In genomic region chr3:68493586-68494295, GRCm38 (mm10) we compare ENCODE assay signal across 7 mouse cellular contexts.
DNase-seq lines count a peak whose midpoint lies in the region; ATAC-seq lines count a peak whose summit lies in the region.

No protein-coding gene starts in this region.

- H3K4me3 ChIP-seq in limb, embryonic 13.5 days = peak overlapping the region; percentile 77
- peak overlapping the region; percentile 68 for H3K4me3 ChIP-seq in midbrain, embryonic 13.5 days (replicated peaks)

- no peaks in the 10 kb centered on the region; the same call in 1 of the 2 replicates for H3K9me3 ChIP-seq in limb, embryonic 13.5 days
- no peaks in the 10 kb centered on the region for H3K9me3 ChIP-seq in midbrain, embryonic 13.5 days

- under 1% methylated on average over 68 of the region's 70 CpGs for WGBS in limb, embryonic 13.5 days
- under 1% methylated on average over 70 of the region's 70 CpGs for WGBS in midbrain, embryonic 13.5 days

- peaks cover 24% of the 10 kb centered on the region for H3K27me3 ChIP-seq in limb, embryonic 13.5 days
- H3K27me3 ChIP-seq in midbrain, embryonic 13.5 days = peaks cover 18% of the 10 kb centered on the region

- peak; percentile 24; the same call in 1 of the 2 replicates for ATAC-seq in erythroblast, adult 5-6 weeks (replicated peaks; ENCODE audit: low FRiP score, poor library complexity, severe bottlenecking)
- peak; percentile 82 for ATAC-seq in limb, embryonic 13.5 days (ENCODE audit: low FRiP score, low read depth)
- ATAC-seq in midbrain, embryonic 13.5 days = peak; percentile 86

- DNase-seq in brain, adult 2 months (ENCODE audit: low read depth, low spot score) = peak; percentile 87
- DNase-seq in heart, adult 9 months (ENCODE audit: low spot score in 2 of 2) = peak; percentile 80 to 85
- peak; percentile 83 to 84 for DNase-seq in kidney, adult 8-10 months
- peak; percentile 37 to 69 for DNase-seq in spleen, postnatal 4 days (ENCODE audit: low spot score in 2 of 2)

- peaks cover 45% of the 10 kb centered on the region for H3K4me1 ChIP-seq in limb, embryonic 13.5 days
- H3K4me1 ChIP-seq in midbrain, embryonic 13.5 days (replicated peaks) = peaks cover 29% of the 10 kb centered on the region

- no peaks in the 10 kb centered on the region for H3K36me3 ChIP-seq in limb, embryonic 13.5 days
- H3K36me3 ChIP-seq in midbrain, embryonic 13.5 days = no peaks in the 10 kb centered on the region

- H3K27ac ChIP-seq in limb, embryonic 13.5 days = peak overlapping the region; percentile 84
- peak overlapping the region; percentile 64 for H3K27ac ChIP-seq in midbrain, embryonic 13.5 days

- peak overlapping the region; percentile 80 for H3K9ac ChIP-seq in limb, embryonic 13.5 days
- H3K9ac ChIP-seq in midbrain, embryonic 13.5 days (replicated peaks) = peak overlapping the region; percentile 76

- peak overlapping the region; percentile 99 for H3K4me2 ChIP-seq in limb, embryonic 13.5 days (replicated peaks)
- H3K4me2 ChIP-seq in midbrain, embryonic 13.5 days (replicated peaks) = peak overlapping the region; percentile 98

Comparison
In these comparisons a context has a peak if more than half of its experiments do, and no peak if none do; other contexts are left out.
1. Peak in every context shown above with its lines: DNase-seq, ATAC-seq, H3K4me3 ChIP-seq and H3K27ac ChIP-seq.
2. ATAC-seq: peak in every context shown above with its lines; median percentile 86 in midbrain, embryonic 13.5 days; 82 in limb, embryonic 13.5 days; 24 in erythroblast, adult 5-6 weeks.